Mouse (Mus musculus) liver, embryonic 15.5 days (tissue): ENCODE results near the gene Ugt2b34. TPM values are rescaled to one million over a fixed set of nuclear protein-coding genes. Genes with fewer than 3 reads are reported as not detected.
A peak's percentile ranks its signal among the peaks of the same experiment; 100 is the strongest.

Experiments
- ATAC-seq: fragments of 200-750 bp; cut with Nextera tagmentation; 2 replicates; pipeline ENCODE4 v1.8.0; 2017; ENCODE audit warnings: moderate number of reproducible peaks, mild to moderate bottlenecking, moderate library complexity; ENCODE audit not compliant: insufficient read depth
- H3K27ac ChIP-seq: fragments of 300-500 bp; sonication (generic); replicated peaks from 2 replicates; pipeline ENCODE4 v1.5.1; 2015; ENCODE audit warnings: mild to moderate bottlenecking, inconsistent platforms
- H3K27me3 ChIP-seq: fragments of 300-500 bp; sonication (generic); 2 replicates; pipeline ENCODE4 v1.6.1; 2015; ENCODE audit warnings: mild to moderate bottlenecking, inconsistent platforms
- H3K36me3 ChIP-seq: fragments of 300-500 bp; sonication (generic); replicated peaks from 2 replicates; pipeline ENCODE4 v1.6.1; 2015; ENCODE audit warnings: moderate library complexity, mild to moderate bottlenecking, inconsistent platforms
- H3K4me1 ChIP-seq: fragments of 300-500 bp; sonication (generic); replicated peaks from 2 replicates; pipeline ENCODE4 v1.6.1; 2015; ENCODE audit warnings: inconsistent platforms
- H3K4me2 ChIP-seq: fragments of 300-500 bp; sonication (generic); 2 replicates; pipeline ENCODE4 v1.6.1; 2015; ENCODE audit warnings: moderate library complexity, mild to moderate bottlenecking, inconsistent platforms
- H3K4me3 ChIP-seq: fragments of 300-500 bp; sonication (generic); replicated peaks from 2 replicates; pipeline ENCODE4 v1.5.1; 2015; ENCODE audit warnings: mild to moderate bottlenecking, inconsistent platforms
- H3K9ac ChIP-seq: fragments of 300-500 bp; sonication (generic); 2 replicates; pipeline ENCODE4 v1.6.1; 2015; ENCODE audit warnings: moderate library complexity, mild to moderate bottlenecking, inconsistent platforms
- H3K9me3 ChIP-seq: fragments of 300-500 bp; sonication (generic); replicated peaks from 2 replicates; pipeline ENCODE4 v1.6.1; 2016; ENCODE audit warnings: inconsistent platforms
- WGBS: fragments of 180-500 bp; shearing (Covaris S2); methylation state at CpG from one replicate; pipeline ENCODE4 v1.1.7; 2015; ENCODE audit warnings: mixed read lengths; ENCODE audit not compliant: insufficient replicate concordance; 5-methylcytosine and 5-hydroxymethylcytosine counted together
- polyA plus RNA-seq: library from polyadenylated mRNA; unstranded; fragments of >200 nt; fragmentation: Nextera tagmentation; extraction: Ambion mirVana; gene quantifications from 2 replicates; pipeline ENCODE4 v1.2.1, GENCODE M21; 2015

Ugt2b34 gene
- polyA plus RNA-seq = 62.4 and 67.0 TPM in 2 replicates

- Histone ChIP-seq H3K9ac (no peak within 1 kb of the TSS), H3K4me3 (peak within 1 kb of the TSS; percentile 35), H3K4me1 (no peaks in the 10 kb centered on the region), H3K27ac (no peak within 1 kb of the TSS), H3K9me3 (no peaks in the 10 kb centered on the region), H3K27me3 (no peaks in the 10 kb centered on the region), H3K36me3 (no peaks in the 10 kb centered on the region), H3K4me2 (no peak within 1 kb of the TSS)
- peak; percentile 67 for ATAC-seq
- 38% methylated on average over 1 of the region's 1 CpGs for WGBS
Observed at GRCm38 (mm10) chr5:86906758-86907157, at the start of gene Ugt2b34. Gene Ugt2b34, minus strand, starts transcription at chr5:86906937.

- Histone ChIP-seq H3K4me1 (peaks cover 5% of the 10 kb centered on the region; the same call in 1 of the 2 replicates), H3K27ac (no peak overlapping the region), H3K9me3 (0 out of 2 replicates have a peak, but pooled peaks cover 3% of the 10 kb centered on the region), H3K4me3 (no peak overlapping the region), H3K27me3 (no peaks in the 10 kb centered on the region), H3K36me3 (no peaks in the 10 kb centered on the region), H3K4me2 (no peak overlapping the region), H3K9ac (no peak overlapping the region)
- ATAC-seq = peak; percentile 44; the same call in 1 of the 2 replicates
- 59% methylated on average over 2 of the region's 2 CpGs for WGBS
Observed at GRCm38 (mm10) chr5:86942111-86942510, 35.4 kb upstream of the Ugt2b34 start.

- Histone ChIP-seq H3K9me3 (no peaks in the 10 kb centered on the region), H3K27ac (no peak within 1 kb of the TSS), H3K4me3 (no peak within 1 kb of the TSS), H3K4me2 (no peak within 1 kb of the TSS), H3K36me3 (no peaks in the 10 kb centered on the region), H3K9ac (no peak within 1 kb of the TSS), H3K4me1 (no peaks in the 10 kb centered on the region), H3K27me3 (no peaks in the 10 kb centered on the region)
- 47% methylated on average over 2 of the region's 2 CpGs for WGBS
- peak; percentile 64; the same call in 1 of the 2 replicates for ATAC-seq
Observed at GRCm38 (mm10) chr5:86926426-86926825, 19.7 kb upstream of the Ugt2b34 start, which contains the start of gene Ugt2b1. Gene Ugt2b1, minus strand, starts transcription at chr5:86926530.

GRCm38 (mm10) chr5:86920661-86921233 lies 14.0 kb upstream of the Ugt2b34 start:
- no peaks in the 10 kb centered on the region for H3K4me1 ChIP-seq
- no peak for ATAC-seq
- H3K4me2 ChIP-seq = no peak overlapping the region
- H3K36me3 ChIP-seq = no peaks in the 10 kb centered on the region
- H3K9me3 ChIP-seq = no peaks in the 10 kb centered on the region
- no peak overlapping the region for H3K4me3 ChIP-seq
- no peak overlapping the region for H3K9ac ChIP-seq
- WGBS = 41% methylated on average over 3 of the region's 3 CpGs
- H3K27ac ChIP-seq = no peak overlapping the region
- no peaks in the 10 kb centered on the region for H3K27me3 ChIP-seq

- H3K4me3 ChIP-seq = no peak overlapping the region
- H3K4me1 ChIP-seq = no peaks in the 10 kb centered on the region
- H3K4me2 ChIP-seq = no peak overlapping the region
- WGBS = 56% methylated on average over 3 of the region's 3 CpGs
- H3K27ac ChIP-seq = no peak overlapping the region
- H3K9ac ChIP-seq = no peak overlapping the region
- no peaks in the 10 kb centered on the region for H3K36me3 ChIP-seq
- no peak for ATAC-seq
- H3K9me3 ChIP-seq = no peaks in the 10 kb centered on the region
- no peaks in the 10 kb centered on the region for H3K27me3 ChIP-seq
Observed at GRCm38 (mm10) chr5:86911357-86912099, 4.8 kb upstream of the Ugt2b34 start.

- H3K27ac ChIP-seq = no peak overlapping the region
- H3K4me3 ChIP-seq = no peak overlapping the region
- no peaks in the 10 kb centered on the region for H3K36me3 ChIP-seq
- H3K4me1 ChIP-seq = no peaks in the 10 kb centered on the region
- H3K27me3 ChIP-seq = no peaks in the 10 kb centered on the region
- ATAC-seq = no peak
- WGBS = 27% methylated on average over 1 of the region's 1 CpGs
- H3K4me2 ChIP-seq = no peak overlapping the region
- H3K9ac ChIP-seq = no peak overlapping the region
- no peaks in the 10 kb centered on the region for H3K9me3 ChIP-seq
Observed at GRCm38 (mm10) chr5:86910770-86911169, 4.0 kb upstream of the Ugt2b34 start.

GRCm38 (mm10) chr5:86889933-86890332 lies 16.8 kb downstream of the Ugt2b34 start:
- no peak for ATAC-seq
- H3K27ac ChIP-seq = no peak overlapping the region
- H3K9ac ChIP-seq = no peak overlapping the region
- H3K27me3 ChIP-seq = no peaks in the 10 kb centered on the region
- no peaks in the 10 kb centered on the region for H3K4me1 ChIP-seq
- H3K9me3 ChIP-seq = no peaks in the 10 kb centered on the region
- H3K36me3 ChIP-seq = peaks cover 8% of the 10 kb centered on the region
- H3K4me3 ChIP-seq = no peak overlapping the region
- 49% methylated on average over 1 of the region's 1 CpGs for WGBS
- H3K4me2 ChIP-seq = no peak overlapping the region

- Histone ChIP-seq H3K27me3 (no peaks in the 10 kb centered on the region), H3K9ac (no peak overlapping the region), H3K4me1 (no peaks in the 10 kb centered on the region), H3K4me2 (no peak overlapping the region), H3K36me3 (no peaks in the 10 kb centered on the region), H3K4me3 (no peak overlapping the region), H3K27ac (no peak overlapping the region), H3K9me3 (no peaks in the 10 kb centered on the region)
- 48% methylated on average over 1 of the region's 1 CpGs for WGBS
- no peak for ATAC-seq
Observed at GRCm38 (mm10) chr5:86888420-86888819, 18.3 kb downstream of the Ugt2b34 start.

- Histone ChIP-seq H3K4me3 (no peak overlapping the region), H3K4me2 (no peak overlapping the region), H3K36me3 (no peaks in the 10 kb centered on the region), H3K4me1 (no peaks in the 10 kb centered on the region), H3K27me3 (no peaks in the 10 kb centered on the region), H3K9me3 (no peaks in the 10 kb centered on the region), H3K27ac (no peak overlapping the region), H3K9ac (no peak overlapping the region)
- WGBS = 61% methylated on average over 1 of the region's 1 CpGs
- no peak for ATAC-seq
Observed at GRCm38 (mm10) chr5:86887081-86887480, 19.7 kb downstream of the Ugt2b34 start.

GRCm38 (mm10) chr5:86886620-86887019 lies 20.1 kb downstream of the Ugt2b34 start:
- H3K9me3 ChIP-seq = no peaks in the 10 kb centered on the region
- no peak overlapping the region for H3K9ac ChIP-seq
- H3K4me2 ChIP-seq = no peak overlapping the region
- no peak overlapping the region for H3K4me3 ChIP-seq
- H3K27ac ChIP-seq = no peak overlapping the region
- no peaks in the 10 kb centered on the region for H3K27me3 ChIP-seq
- no peaks in the 10 kb centered on the region for H3K36me3 ChIP-seq
- ATAC-seq = no peak
- 29% methylated on average over 3 of the region's 3 CpGs for WGBS
- H3K4me1 ChIP-seq = no peaks in the 10 kb centered on the region

GRCm38 (mm10) chr5:86871877-86872276 lies 34.9 kb downstream of the Ugt2b34 start:
- no peak overlapping the region for H3K4me2 ChIP-seq
- H3K9me3 ChIP-seq = no peaks in the 10 kb centered on the region
- no peaks in the 10 kb centered on the region for H3K36me3 ChIP-seq
- H3K27me3 ChIP-seq = no peaks in the 10 kb centered on the region
- ATAC-seq = no peak
- no peaks in the 10 kb centered on the region for H3K4me1 ChIP-seq
- no peak overlapping the region for H3K4me3 ChIP-seq
- H3K27ac ChIP-seq = no peak overlapping the region
- no peak overlapping the region for H3K9ac ChIP-seq
- WGBS = 17% methylated on average over 1 of the region's 1 CpGs
